In the genomic region with DNA sequence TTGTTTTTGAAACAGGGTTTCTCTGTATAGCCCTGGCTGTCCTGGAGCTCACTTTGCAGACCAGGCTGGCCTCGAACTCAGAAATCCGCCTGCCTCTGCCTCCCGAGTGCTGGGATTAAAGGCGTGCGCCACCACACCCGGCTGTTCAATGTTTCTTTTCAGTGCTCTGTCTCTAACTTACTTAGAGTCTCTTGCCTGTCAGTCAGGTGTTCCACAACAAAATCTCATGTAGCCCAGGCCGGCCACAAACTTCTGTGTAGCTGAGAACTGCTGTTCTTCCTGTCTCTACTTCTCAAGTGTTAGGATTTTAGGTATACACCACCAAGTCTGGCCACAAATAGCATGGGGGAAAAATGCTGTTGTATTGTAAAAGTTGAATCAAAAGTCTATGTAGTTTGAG, we compare ENCODE assay signal across 8 mouse cellular contexts. TPM values are rescaled to one million over a fixed set of nuclear protein-coding genes. Genes with fewer than 3 reads are reported as not detected.
DNase-seq lines count a peak whose midpoint lies in the region; ATAC-seq and TF ChIP-seq lines count a peak whose summit lies in the region.
"Not testable (repeated sequence)": the region's sequence is repeated elsewhere in the genome, so short reads cannot be mapped to it uniquely, and the experiment has no call there.
"Had no signal": no experiment of that assay in that cellular context is flagged by ENCODE, and none has a peak within 500 bp of the region (broad histone marks: within the 10 kb centered on the region; RNA-seq: fewer than 3 reads in every experiment).

No protein-coding gene starts in this region.

- ATAC-seq in activated CD4-positive, CD25-positive, alpha-beta regulatory T cell, adult 4 months, result peak; percentile 5

- not testable (repeated sequence) for H3K27me3 ChIP-seq in thymus, adult 2 months (ENCODE audit: control insufficient read depth, insufficient read depth, low read length)

- 60% methylated on average over 7 of the region's 7 CpGs for WGBS in thymus, adult 2 months

- H3K36me3 ChIP-seq in thymus, adult 2 months (ENCODE audit: control insufficient read depth, insufficient read depth, low read length), result not testable (repeated sequence)

- not testable (repeated sequence) for H3K27ac ChIP-seq in thymus, adult 2 months (ENCODE audit: control insufficient read depth, insufficient read depth, low read length)

- H3K4me3 ChIP-seq in thymus, adult 2 months (ENCODE audit: control insufficient read depth, insufficient read depth, low read length), result not testable (repeated sequence)

- not testable (repeated sequence) for H3K4me1 ChIP-seq in thymus, adult 2 months (replicated peaks; ENCODE audit: control insufficient read depth, insufficient read depth, low read length)

- TF ChIP-seq POLR2A in thymus, adult 2 months (IDR thresholded peaks at IDR 0.05; ENCODE audit: control insufficient read depth, extremely low read depth, insufficient read depth, low read length, poor library complexity), result not testable (repeated sequence)

- DNase-seq in CD4-positive, CD25-positive, alpha-beta regulatory T cell, adult 2 months (ENCODE audit: low read depth, low spot score), result peak; percentile 25
- DNase-seq in CD8-positive naive resting alpha-beta T cell, adult 2 months (ENCODE audit: low read depth in 2 of 2, low spot score in 2 of 2), result peak; percentile 31 to 35
- peak; percentile 36 for DNase-seq in induced T-regulatory cell, adult 2 months (ENCODE audit: low read depth)
- DNase-seq in thymus, adult 2 months, result peak; percentile 7
- peak; percentile 14 for DNase-seq in thymus, postnatal 14 days
- DNase-seq in thymus, postnatal 36 days, result peak; percentile 11

- not testable (repeated sequence) for TF ChIP-seq CTCF in thymus, adult 2 months (IDR thresholded peaks at IDR 0.05; ENCODE audit: borderline replicate concordance, control insufficient read depth, extremely low read depth, insufficient read depth, low read length, poor library complexity)

RNA-seq across cellular contexts. Expression of gene Stk38l, which starts 19.5 kb away (rescaled TPM):
- 10 to 100 TPM; 17.6 to 23.5 TPM for polyA plus RNA-seq in activated CD4-positive, CD25-positive, alpha-beta regulatory T cell, adult 4 months (2017; shearing (Covaris generic))
- 3.5 and 3.8 TPM in 2 replicates for polyA plus RNA-seq in thymus, adult 2 months (2012; rRNA removed)

RNA-seq across cellular contexts. Expression of gene Arntl2, which starts 51.6 kb away (rescaled TPM):
- polyA plus RNA-seq in activated CD4-positive, CD25-positive, alpha-beta regulatory T cell, adult 4 months (2017; shearing (Covaris generic)), result 10 to 100 TPM; 10.0 to 20.1 TPM
- polyA plus RNA-seq in thymus, adult 2 months (2012; rRNA removed), result 5.2 and 6.2 TPM in 2 replicates
- polyA plus RNA-seq: erythroblast, embryonic 14.5 days had no signal
